Mouse (Mus musculus) neutrophil, adult 5-6 weeks (primary cell): Measurements from ENCODE around the gene Hs2st1. TPM values are rescaled to one million over a fixed set of nuclear protein-coding genes. Genes with fewer than 3 reads are reported as not detected.
"Not testable (repeated sequence)": the region's sequence is repeated elsewhere in the genome, so short reads cannot be mapped to it uniquely, and the experiment has no call there.

Experiments
- ATAC-seq: fragments of 151-379, 151-347 bp; 2 replicates; pipeline ENCODE4 v1.8.0; 2017; ENCODE audit warnings: mild to moderate bottlenecking, moderate TSS enrichment; ENCODE audit not compliant: insufficient number of reproducible peaks, poor library complexity, low FRiP score, severe bottlenecking; ENCODE audit errors: extremely low read depth
- total RNA-seq: library from RNA; stranded (forward); fragments of 200-1000 nt; gene quantifications from 2 replicates; pipeline ENCODE4 v1.2.3, GENCODE M21; 2017

The Hs2st1 gene
- total RNA-seq, result 6.8 and 7.0 TPM in 2 replicates

DNA sequence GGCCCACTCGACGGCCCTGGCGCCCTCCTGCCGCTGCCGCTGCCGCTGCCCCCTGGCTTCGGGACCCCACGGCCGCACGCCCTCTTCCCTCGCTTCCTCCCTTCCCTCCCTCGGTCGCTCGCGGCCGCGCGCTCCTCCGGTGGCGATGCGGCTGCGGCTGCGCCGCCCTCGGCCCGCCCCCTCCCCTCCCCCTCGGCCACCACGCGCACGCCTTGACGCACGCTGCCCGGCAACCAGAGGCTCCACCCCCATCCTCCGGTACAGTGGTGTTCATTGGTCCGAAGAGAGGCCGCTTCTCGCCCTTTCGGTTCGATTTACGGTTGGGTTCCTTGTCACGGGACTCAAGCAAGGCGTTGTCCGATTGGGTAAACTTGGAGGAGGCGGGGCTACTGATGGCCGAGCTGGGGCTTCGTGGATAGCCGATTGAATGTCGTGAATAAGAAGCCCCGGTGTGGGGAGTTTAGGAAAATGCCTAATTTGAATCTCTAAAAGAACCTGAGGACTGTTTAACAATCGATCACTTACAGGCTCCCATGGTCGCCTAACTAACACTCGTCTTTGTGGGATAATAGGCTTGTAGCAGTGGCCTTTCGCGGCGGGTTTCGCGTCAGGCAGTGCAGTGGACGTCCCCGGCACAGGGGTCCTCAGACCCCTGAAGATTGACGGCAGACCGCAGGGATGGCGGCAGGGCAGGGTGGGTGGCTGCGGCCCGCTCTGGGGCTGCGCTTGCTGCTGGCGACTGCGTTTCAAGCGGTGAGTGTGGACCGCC lies at the start of gene Hs2st1, which contains the start of gene Selenof:
Gene Hs2st1 (minus strand): TSS at position 135 of the 769 bp plus-strand sequence.
Gene Selenof (plus strand): TSS at position 258 of the 769 bp plus-strand sequence.
- peak; percentile 97 for ATAC-seq

DNA sequence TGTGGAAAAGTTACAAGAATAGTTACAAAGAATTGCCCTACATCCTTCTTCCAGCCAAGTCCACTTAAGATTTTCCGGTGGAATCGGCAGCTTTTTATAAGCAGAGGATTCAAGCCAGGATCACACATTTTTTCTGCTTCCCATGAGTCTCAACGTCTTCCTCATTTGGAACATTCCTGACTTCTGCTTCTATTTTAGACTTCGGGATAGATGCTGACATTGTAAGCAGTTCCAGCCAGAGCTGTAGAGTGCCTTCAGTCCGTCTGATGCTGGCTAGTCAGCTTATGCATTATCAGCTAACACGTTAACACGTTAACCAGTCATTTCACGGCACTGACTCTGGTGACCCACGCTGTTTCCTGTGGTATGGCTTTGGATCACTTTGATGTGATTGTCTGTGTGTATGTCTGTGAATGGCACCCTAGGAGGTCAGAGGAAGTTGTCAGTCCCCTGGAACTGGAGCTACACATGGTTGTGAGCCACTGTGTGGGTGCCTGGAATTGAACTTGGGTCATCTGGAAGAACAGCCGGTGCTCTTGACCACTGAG lies 47.7 kb upstream of the Hs2st1 start:
- ATAC-seq, result no peak

DNA sequence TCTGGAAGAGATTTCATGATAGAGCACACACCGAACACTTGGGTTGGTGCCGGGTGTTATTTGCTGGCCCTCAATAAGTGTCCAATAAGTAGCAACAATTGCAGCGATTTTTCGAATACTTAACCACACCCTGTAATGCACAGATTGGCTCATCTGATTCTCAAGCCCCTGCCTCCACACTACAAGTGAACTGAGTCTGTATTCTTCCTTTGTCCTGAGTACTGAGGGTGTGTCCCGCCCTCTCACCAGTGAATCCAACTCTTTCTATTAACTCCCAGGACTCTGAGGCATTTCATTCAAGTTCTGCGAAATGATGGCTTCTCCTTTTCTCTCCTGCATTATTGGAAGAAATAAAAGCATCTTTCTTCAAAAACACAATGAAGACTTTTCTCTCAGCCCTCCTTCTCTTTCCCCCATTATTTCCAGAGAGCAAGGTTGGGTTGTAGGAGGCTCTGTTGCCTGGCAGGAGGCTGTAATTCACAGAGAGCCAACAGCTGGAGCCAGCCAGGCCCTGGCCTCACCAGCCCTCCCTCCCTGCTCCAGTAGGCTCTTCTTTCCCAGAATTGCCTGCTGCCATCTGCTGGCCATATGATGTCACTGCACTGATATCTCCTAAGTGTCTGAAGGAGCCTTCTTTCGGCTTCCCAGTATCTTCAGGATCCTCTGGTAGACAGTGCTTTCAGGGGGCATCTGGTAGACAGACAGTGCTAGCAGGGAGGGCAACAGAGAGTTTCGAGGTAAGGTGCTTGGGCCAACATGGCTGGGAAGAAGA lies 46.9 kb upstream of the Hs2st1 start:
- ATAC-seq, result peak; percentile 93

DNA sequence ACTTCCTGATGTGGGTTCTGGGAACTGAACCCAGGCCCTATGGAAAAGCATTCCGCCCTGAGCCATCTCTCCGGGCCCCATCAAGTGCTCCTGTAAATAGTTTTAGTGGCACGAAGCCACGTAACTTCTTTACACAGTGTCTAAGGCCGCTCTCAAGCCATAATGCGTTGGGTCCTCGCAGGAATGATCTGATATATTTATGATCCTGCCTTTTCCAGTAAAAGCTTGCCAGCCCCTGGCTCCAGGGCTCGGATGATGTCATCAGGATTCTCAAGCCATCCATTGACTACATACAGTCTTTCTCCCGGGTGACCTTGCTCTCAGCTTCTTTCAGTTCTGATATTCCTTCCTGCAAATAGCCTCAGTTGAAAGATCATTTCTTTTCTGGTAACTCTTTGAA lies 45.5 kb upstream of the Hs2st1 start:
- no peak for ATAC-seq

GRCm38 (mm10) chr3:144614698-144615097 lies 44.7 kb upstream of the Hs2st1 start:
- no peak for ATAC-seq

- ATAC-seq, result no peak
Measured at GRCm38 (mm10) chr3:144614277-144614676, 44.3 kb upstream of the Hs2st1 start.

DNA sequence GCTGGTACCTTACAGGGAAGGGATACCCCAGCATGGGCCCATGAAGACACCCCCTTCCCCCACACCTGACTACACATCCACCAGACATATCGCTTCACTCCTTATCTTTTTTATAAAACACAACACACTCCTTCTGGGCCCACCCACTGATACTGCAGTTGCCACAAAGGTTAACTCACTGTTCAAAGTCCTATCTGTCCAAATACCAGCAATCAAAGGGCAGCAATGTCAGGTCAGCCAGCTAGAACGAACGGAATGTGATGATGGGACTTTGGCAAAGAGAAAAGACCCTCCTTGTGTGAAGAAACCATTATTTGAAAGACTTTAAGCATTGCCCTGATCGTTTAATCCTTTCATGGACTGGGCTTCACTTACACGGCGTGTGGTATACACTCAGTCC lies 42.4 kb upstream of the Hs2st1 start:
- no peak for ATAC-seq

GRCm38 (mm10) chr3:144611626-144612271 lies 41.8 kb upstream of the Hs2st1 start:
- ATAC-seq, result no peak

DNA sequence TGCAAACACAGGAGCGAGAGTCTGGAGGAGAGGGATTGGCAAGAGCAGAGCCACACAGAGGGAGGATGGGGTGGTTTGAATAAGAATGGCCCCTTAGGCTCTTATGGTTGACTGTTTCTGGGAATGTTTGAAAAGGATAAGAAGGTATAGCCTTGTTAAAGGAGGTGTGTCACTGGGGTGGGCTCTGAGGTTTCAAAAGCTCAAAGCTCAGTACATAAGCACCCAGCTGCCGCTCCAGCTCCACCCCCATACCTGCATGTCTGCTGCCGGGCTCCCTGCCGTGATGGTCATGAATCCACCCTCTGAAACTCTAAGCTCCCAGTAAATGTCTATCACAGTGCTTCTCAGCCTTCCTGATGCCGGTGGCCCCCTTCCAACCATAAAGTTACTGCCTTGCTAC lies 40.8 kb upstream of the Hs2st1 start:
- ATAC-seq, result no peak

GRCm38 (mm10) chr3:144608090-144608489 lies 38.1 kb upstream of the Hs2st1 start:
- no peak for ATAC-seq

GRCm38 (mm10) chr3:144606449-144606848 lies 36.5 kb upstream of the Hs2st1 start:
- ATAC-seq, result no peak

DNA sequence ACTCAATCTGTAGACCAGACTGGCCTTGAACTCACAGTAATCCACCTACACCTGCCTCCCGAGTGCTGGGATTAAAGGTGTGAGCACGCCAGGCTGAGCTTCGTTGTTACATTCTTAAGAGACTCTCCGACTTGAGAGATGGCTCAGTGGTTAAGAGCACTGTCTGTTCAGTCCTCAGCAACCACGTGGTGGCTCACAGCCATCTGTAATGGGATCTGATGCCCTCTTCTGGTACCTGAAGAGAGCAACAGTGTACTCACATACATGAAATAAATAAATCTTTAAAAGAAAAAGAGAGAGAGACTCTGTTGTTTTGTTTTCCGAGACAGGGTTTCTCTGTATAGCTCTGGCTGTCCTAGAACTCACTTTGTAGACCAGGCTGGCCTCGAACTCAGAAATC lies 35.8 kb upstream of the Hs2st1 start:
- ATAC-seq, result not testable (repeated sequence)

DNA sequence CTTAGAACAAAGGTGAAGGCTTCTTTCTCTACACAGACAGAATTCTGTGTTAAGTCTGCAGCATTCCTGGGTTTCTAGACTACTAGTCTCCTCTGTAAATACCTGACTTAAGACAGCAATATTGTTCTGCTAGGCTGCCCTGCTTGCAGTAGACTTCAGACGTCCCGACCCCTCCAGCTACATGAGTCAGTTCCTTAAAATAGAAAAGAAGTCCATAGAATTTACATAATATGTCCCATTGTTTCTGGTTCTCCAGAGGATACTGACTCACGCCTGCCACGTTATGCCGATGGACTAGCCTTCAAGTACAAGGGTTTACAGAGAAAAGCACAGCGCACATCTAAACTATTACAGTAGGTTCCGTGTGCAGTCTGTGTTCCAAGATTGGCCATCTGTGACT lies 34.2 kb upstream of the Hs2st1 start:
- no peak for ATAC-seq

DNA sequence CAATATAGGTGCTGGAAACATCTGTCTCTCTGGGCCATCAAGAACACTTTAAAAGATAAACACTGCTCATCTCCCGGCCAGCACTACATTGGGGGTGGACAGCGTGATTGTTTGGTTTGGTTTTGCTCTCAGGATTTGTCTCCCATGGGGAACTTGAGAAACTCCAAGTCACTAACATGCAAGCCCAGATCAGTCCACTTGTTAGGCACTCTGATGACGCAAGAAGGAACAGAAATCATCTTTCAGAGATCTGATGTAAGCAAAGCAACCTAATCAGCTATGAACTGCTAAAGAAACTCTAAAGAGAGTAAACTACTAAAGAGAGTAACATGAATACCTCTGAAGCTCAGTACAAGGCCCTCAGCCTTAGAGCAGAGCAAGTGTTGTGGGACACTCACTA lies 33.6 kb upstream of the Hs2st1 start:
- ATAC-seq, result no peak

DNA sequence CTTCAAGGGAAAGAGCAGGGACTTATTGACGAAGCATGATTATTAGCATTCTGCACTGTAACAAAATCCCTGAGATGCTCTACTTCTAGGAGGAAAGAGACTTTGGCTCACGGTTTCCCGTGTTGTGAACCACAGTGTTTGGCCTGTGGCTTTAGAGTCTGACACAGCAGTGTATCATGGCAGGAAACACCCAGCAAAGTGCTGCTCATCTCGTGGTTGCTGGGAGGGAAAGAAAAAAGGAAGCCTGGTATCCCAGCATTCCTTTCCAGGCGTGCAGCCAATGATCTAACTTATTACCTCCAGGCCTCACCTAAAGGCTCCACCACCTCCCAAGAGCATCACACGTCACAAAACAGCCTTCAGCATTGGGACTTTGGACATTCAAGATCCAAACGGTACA lies 32.8 kb upstream of the Hs2st1 start:
- ATAC-seq, result no peak

GRCm38 (mm10) chr3:144602413-144602812 lies 32.4 kb upstream of the Hs2st1 start:
- ATAC-seq, result no peak

DNA sequence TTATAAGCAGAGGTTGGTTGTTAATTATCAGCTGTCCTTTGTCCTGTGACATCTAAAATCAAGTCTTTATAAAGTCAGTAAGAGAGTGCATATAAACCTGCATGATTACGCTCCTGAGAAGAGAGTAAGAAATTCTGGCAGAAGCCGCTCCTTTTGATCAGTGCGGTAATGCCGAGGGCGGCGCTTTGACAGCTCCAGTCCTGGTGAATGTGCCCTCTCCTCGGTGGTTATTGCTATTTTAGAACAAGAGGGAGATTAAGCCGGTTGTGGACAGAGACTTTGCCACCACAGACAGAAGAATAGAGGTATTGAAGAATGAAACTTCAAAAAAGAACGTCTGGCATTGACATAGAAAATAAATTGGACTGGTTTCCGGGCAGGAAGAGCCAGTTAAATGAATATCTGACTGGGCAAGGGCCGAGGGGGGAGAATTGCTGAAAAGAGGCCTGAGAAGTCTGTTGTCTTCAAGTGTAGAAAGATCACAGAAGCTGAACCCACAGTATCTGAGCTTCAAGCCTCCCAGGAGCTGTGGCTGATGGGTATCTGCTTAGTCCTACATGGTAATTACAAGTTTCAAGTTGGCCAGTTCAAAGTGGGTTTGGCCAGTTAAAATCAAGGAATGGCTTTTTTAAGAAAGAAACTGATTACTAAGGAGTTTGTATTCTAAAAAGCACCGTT lies 27.9 kb upstream of the Hs2st1 start:
- no peak for ATAC-seq

- ATAC-seq, result no peak
Measured at GRCm38 (mm10) chr3:144597121-144597520, 27.1 kb upstream of the Hs2st1 start.
